ENCODE assay signal across 8 mouse cellular contexts in genomic region chr1:36860431-36860849, GRCm38 (mm10).
DNase-seq lines count a peak whose midpoint lies in the region; ATAC-seq and TF ChIP-seq lines count a peak whose summit lies in the region.

No protein-coding gene starts in this region.

- peak; percentile 62; the same call in 1 of the 2 replicates for ATAC-seq in lung, embryonic 15.5 days (ENCODE audit: borderline replicate concordance, extremely low read depth, low FRiP score, low TSS enrichment)
- no peak for ATAC-seq in kidney, postnatal 0 days (replicated peaks; ENCODE audit: low FRiP score, low read depth)
- no peak for ATAC-seq in erythroid progenitor cell, adult 5-6 weeks (replicated peaks; ENCODE audit: low FRiP score, poor library complexity, severe bottlenecking)

- no peak for TF ChIP-seq CTCF in kidney, postnatal 0 days (IDR thresholded peaks at IDR 0.05; ENCODE audit: low read depth)

- no peak overlapping the region for H3K4me3 ChIP-seq in lung, embryonic 15.5 days
- H3K4me3 ChIP-seq in kidney, postnatal 0 days (replicated peaks; ENCODE audit: low read depth, low read length), result no peak overlapping the region

- peaks cover 29% of the 10 kb centered on the region for H3K4me1 ChIP-seq in lung, embryonic 15.5 days
- H3K4me1 ChIP-seq in kidney, postnatal 0 days (replicated peaks; ENCODE audit: insufficient read depth, low read length), result peaks cover 9% of the 10 kb centered on the region; the same call in 1 of the 2 replicates

- DNase-seq in lung, postnatal 25 days (ENCODE audit: low spot score), result no peak
- DNase-seq in heart, adult 8-10 months (ENCODE audit: low spot score), result peak; percentile 68
- peak; percentile 78 for DNase-seq in kidney, postnatal 0 days (ENCODE audit: low spot score)
- peak; percentile 39 for DNase-seq in skeletal muscle tissue, adult 2 months (ENCODE audit: low read depth, low spot score)
- no peak for DNase-seq in thymus, postnatal 36 days
- no peak for DNase-seq in spleen, adult 12 weeks (ENCODE audit: low spot score)

- H3K4me2 ChIP-seq in lung, embryonic 15.5 days, result no peak overlapping the region
- H3K4me2 ChIP-seq in kidney, postnatal 0 days (ENCODE audit: low read length), result no peak overlapping the region

- WGBS in lung, embryonic 15.5 days, result 35% methylated on average over 4 of the region's 4 CpGs
- WGBS in kidney, postnatal 0 days, result 38% methylated on average over 4 of the region's 4 CpGs

- no peaks in the 10 kb centered on the region for H3K36me3 ChIP-seq in lung, embryonic 15.5 days
- no peaks in the 10 kb centered on the region for H3K36me3 ChIP-seq in kidney, postnatal 0 days (ENCODE audit: insufficient read depth, low read length)

- H3K27me3 ChIP-seq in lung, embryonic 15.5 days, result no peaks in the 10 kb centered on the region
- H3K27me3 ChIP-seq in kidney, postnatal 0 days (ENCODE audit: insufficient read depth, low read length), result no peaks in the 10 kb centered on the region

- H3K9me3 ChIP-seq in lung, embryonic 15.5 days, result no peaks in the 10 kb centered on the region
- no peaks in the 10 kb centered on the region for H3K9me3 ChIP-seq in kidney, postnatal 0 days (replicated peaks; ENCODE audit: low read length)

- H3K9ac ChIP-seq in lung, embryonic 15.5 days, result no peak overlapping the region
- no peak overlapping the region for H3K9ac ChIP-seq in kidney, postnatal 0 days (ENCODE audit: low read depth, low read length)

- peak overlapping the region; percentile 74 for H3K27ac ChIP-seq in lung, embryonic 15.5 days
- peak overlapping the region; percentile 55 for H3K27ac ChIP-seq in kidney, postnatal 0 days

Comparison
In these comparisons a context has a peak if more than half of its experiments do, and no peak if none do; other contexts are left out.
1. DNase-seq: peak in heart, adult 8-10 months (single experiment), kidney, postnatal 0 days (single experiment) and skeletal muscle tissue, adult 2 months (single experiment); none in lung, postnatal 25 days (single experiment), thymus, postnatal 36 days (0 of 2) and spleen, adult 12 weeks (single experiment).